Mouse (Mus musculus) right cerebral cortex, adult 18-20 months (tissue): ENCODE results near the gene Cplx2.

ENCODE experiments used
- DNase-seq: peaks from one replicate; pipeline ENCODE4 v3.0.0; 2022; ENCODE audit warnings: mixed read lengths

Cplx2 gene

DNA sequence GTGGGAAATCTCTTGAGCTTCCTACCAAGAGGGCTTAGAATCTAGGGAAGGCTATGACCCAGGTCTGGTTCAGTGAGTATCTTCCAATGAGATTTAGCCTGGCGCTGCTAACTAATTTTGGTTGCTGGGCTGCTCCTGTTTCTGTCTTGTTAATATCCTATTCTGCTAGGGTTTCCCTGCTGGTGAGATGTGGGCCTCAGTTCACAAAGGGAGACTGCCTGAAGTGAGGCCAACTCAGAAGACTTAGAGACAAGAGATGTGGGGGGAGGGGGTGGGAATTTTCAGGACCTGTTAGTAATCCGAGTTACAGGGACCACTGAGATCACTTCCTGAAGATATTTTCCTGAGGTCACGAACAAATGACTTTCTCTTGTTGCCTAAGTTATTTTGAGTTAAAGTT lies 33.1 kb downstream of the Cplx2 start:
- no peak for DNase-seq

DNA sequence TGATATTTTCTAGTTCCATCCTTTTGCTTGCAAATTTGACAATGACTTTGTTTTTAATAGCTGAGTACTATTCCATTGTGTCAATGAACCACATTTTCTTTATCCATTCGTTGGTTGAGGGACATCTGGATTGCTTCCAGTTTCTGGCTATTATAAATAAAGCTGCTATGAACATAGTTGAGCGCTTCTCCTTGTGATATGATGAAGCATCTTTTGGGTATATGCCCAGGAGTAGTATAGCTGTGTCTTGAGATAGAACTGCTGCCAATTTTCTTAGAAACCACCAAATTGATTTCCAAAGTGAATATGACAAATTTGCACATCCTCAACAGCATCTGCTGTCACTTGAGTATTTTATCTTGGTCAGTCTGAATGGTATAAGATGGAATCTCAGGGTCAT lies 34.7 kb downstream of the Cplx2 start:
- no peak for DNase-seq

DNA sequence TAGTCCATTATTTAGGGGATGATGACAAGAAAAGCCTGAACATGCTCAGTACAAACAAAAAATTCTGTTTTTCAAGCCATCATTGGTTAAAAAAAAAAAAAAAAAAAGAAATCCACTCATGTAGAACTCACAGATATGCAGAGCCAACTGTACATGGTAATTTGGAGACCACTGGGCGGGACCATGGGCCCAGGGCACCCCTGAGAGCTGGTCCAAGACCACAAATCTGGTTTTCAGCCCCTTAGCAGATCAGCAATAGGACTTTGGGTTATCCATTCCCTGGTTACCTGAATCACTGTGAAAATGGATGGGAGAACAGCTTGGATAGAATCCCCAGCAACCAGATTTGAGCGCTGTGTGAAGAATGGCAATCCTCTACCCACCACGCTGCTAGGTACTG lies 40.5 kb downstream of the Cplx2 start:
- no peak for DNase-seq

DNA sequence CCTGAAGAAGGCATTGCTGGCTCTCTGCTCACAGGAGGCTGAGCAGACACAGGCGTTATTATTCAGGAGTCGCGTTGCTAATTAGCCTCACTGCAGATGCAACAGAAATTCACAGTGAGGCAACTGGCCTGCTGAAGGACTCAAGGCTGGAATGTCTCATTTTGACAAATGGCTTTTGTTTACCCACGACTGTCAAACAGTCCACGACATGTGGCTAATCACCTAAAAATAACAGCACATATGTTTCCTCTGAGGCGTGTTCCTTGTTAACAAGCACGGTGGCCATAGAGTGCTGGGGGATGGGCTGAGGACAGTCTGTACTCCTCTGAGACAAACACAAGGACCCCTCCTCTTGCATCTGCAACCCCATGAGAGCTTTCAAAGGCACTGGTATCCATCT lies 41.1 kb downstream of the Cplx2 start:
- DNase-seq = no peak

DNA sequence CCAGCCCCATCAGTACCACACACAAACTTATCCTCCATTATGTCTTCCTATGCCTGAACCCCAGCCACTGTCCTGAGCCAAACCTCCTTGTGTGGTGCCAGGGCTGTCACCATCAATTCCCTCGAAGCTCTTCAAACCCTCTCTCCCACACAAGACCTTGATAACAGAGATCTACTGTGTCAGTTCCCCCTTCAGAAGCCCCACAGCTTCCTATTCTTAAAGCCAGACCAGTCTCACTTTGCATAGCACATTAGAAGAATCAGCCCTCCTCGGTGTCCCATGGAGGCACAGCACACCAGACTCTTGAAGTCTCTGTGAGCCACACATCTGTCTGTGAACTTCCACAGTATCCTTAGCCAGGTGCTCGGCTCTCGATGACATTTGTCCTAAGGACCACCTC lies 41.6 kb downstream of the Cplx2 start:
- DNase-seq = no peak

DNA sequence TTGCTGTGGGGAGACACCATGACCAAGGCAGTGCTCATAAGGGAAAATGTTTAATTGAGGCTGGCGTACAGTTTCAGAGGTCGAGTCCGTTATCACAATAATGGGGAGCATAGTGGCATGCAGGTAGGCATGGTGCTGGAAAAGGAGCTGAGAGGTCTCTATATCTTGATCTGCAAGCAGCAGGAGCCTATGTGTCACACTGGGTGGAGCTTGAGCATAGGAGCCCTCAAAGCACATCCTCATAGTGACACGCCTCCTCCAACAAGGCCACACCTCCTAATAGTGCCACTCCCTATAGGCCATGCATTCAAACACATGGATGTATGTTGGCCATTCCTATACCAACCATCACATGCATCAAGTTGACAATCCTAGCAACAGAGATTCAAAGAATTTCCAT lies 43.9 kb downstream of the Cplx2 start:
- no peak for DNase-seq

DNA sequence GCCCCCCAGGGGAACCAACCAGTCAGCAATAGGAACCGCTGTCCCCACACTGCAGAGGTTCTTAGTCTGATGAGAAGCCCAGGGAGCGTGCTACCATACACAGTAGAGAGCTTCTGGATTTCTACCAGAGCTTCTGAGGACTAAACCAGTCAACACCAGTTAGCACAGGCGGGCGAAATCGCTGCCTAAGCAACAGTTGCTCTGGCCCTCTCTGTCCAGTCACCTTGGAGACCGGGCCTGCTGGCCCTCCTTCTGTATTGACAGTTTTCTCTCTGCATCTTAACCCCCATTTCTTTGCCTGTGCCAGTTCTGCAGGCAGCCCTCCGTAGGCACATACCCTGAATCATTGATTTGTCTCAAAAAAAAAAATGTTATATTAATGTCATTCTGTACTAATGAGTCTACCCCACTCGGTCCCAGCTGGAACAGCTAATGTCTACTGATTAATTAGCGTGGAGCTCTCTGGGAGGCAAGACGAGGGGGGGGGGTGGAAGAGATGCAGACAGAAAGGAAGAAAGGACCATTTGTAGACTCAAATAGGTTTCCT lies 47.7 kb downstream of the Cplx2 start:
- DNase-seq = peak; percentile 18

DNA sequence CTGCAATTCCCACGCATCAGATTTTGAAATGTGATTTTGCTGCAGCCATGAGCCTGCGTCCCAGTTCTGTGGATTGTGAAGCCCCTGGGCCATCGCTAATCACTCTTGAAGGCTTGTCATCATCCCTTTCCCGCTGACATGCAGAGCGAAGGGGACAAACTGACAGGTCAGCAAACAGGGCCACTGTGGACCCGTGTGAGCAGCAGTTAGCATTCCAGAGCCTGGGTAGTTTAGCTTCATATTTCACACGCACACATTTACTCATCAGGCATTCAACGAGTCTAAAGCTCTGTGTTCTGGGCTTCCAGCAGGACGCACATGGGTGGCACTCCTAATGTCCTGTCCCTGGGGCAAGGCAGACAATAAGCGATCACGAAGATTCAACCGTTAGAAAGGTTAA lies 49.1 kb downstream of the Cplx2 start:
- DNase-seq = no peak

DNA sequence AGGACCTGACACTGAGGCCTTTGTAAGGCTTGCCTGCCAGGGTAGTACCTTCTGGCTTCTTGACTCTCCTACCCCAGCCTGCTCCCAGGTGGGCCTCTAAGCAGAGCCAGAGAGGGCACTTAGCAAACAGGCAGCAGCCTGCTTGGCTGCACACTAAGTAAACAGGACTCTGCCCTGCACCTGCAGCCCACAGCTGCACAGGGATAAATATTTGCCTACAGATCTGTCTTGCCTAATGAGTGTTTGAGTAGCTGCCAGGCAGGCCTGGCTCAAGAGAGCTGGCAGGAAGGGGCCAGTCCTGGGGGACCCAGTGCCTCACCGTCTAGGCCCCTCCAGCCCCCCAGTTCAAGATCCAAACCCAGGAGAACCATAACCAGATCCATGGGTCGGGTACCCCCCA lies 54.1 kb downstream of the Cplx2 start:
- DNase-seq = no peak

DNA sequence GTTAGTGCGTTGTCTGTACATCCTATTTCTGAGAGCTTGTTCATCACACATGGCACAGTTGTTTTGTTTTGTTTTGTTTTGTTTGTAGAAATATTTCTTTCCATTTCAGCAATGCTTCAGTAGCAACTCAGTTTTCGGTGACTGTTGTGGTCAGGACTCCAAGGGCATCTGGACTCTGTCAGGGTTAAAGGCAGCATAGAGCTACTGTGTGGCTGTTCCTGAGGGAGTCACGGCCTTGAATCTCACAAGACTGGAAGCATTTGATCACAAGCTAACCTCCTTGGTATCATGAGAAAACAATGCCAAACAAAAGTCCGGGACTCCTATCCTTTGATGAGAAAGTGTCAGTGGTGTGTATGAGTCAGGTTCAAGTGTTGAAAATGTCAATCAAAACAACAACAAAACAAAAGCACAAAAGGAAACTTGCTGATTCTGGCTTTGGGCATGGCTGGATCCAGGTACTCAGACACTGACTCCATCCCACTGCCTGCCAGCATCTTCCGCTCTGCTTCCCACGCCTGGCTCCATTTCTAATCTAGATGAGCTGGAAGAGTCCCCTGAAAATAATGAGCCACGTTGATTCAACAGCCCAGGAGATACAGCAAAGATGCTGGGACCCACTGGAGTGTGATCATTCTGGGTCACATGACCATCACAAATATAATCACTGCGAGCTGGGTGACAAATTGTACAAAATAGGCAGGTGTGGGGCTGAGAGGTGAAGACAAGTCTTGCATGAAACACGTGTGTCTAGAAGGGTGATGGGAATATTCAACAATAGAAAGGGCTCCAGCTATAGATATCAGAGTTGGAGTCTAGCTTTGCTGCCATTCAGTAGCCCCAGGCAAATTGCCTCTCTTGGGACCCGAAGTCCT lies 55.9 kb downstream of the Cplx2 start:
- DNase-seq = no peak

DNA sequence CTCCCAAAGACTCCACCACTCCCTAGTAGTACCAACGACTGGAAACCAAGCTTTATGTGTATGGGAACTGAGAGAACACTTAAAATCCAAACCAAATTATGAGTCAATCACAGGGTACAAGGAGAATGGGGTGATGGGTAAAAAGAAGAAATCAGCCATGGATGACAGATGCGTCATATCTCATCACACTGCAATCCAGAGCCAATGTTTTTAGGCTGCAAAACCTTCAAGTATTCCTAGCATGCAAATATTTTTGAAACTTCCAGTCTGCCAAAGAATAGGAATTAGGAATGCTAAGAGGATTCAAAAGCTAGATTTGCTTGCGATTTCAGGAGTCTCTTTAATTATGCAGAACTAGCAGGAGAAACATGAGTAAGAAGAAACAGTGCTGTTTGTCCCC lies 57.6 kb downstream of the Cplx2 start:
- DNase-seq = no peak

DNA sequence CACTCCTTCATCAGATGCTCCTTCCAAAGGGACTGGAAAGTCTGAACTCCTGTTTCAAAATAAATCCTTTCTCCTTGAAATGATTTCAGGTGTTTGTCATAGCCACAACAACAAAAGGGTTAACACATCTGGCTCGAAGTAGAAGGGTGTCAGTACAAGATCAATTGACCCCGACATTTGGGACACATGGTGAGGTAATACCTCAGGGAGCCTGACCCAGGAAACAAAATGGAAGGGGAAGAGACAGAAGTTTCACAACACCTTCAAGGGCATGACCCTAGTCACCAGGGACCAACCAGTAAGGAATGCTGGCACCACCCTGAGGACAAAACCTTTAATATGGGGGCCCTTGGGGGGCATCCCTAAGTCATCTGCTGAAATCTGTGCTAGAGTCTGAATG lies 58.9 kb downstream of the Cplx2 start:
- DNase-seq = no peak

DNA sequence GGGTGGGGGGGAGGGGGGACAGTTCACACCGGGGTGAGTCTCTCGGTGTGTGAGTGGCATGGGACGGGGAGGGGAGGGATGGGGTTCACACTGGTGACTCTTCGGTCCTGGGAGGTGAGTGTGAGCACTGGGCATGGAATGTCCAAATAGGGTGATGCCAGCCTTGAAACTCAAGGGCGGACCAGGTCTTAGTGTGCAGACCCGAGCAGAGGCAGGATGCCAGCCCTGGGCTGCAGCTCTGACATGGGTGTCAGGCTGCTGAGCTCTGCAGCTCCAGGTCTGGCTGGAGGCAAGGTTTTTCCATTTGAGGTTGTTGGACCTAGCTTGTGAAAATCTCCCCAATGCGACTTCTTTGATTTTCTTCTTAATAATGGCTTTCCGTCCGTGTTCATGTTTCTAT lies 60.0 kb downstream of the Cplx2 start:
- no peak for DNase-seq
